Mouse (Mus musculus): ENCODE data around the gene Fhit. TPM values are rescaled to one million over a fixed set of nuclear protein-coding genes. Genes with fewer than 3 reads are reported as not detected.

Gene Fhit
- polyA plus RNA-seq, 1 experiment from 2014 or later, result 12.6 TPM

DNA sequence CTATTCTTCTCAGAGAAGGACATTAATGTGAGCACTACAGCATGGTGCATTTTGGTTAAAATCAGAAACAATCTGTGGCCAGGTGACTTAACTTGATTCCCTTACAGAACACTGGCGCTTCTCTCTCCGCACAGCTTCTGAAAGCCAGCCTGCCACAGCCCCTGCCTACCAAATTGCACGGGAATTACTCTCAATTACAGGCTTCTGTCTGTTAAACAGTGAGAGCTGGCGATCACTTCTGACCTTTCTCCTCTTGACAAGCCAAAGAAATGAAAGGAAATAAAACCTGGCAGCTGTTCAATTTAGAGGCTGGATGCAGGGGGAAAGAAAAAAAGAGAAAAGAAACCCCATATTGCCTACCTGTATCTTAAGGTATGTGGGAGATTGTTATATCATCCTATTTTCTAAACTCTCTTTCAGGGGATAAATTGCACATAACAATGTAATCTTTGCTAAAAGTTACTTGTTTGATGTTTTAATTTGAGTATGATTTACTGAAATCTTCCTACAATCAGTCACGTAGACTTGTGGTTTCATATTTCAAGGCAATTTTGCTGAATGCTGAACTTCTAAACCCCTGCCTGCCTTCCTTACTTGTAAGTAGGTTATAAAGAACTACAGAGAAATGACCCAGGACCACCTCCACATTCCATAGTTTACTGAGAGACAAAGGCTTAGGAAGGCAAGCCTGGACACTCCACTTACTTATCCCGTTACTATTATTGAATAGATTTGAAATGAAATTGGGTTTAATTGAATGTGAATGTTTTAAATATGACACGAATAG, 1115.3 kb downstream of the Fhit start:
- Histone ChIP-seq H3K4me1 (replicated peaks; ENCODE audit: control insufficient read depth, insufficient read depth, low read length) (no peaks in the 10 kb centered on the region), H3K36me3 (replicated peaks; ENCODE audit: control insufficient read depth, insufficient read depth) (no peaks in the 10 kb centered on the region), H3K4me3 (replicated peaks; ENCODE audit: low read length) (no peak overlapping the region), H3K4me2 (replicated peaks) (no peak overlapping the region), H3K9me3 (ENCODE audit: control insufficient read depth, low read length) (no peaks in the 10 kb centered on the region), H3K27ac (no peak overlapping the region), H3K9ac (no peak overlapping the region), H3K27me3 (ENCODE audit: control insufficient read depth, insufficient read depth, low read length) (no peaks in the 10 kb centered on the region)
- DNase-seq (ENCODE audit: low spot score) (no peak), ATAC-seq (ENCODE audit: low FRiP score) (no peak)
- 31% methylated on average over 7 of the region's 7 CpGs for WGBS

DNA sequence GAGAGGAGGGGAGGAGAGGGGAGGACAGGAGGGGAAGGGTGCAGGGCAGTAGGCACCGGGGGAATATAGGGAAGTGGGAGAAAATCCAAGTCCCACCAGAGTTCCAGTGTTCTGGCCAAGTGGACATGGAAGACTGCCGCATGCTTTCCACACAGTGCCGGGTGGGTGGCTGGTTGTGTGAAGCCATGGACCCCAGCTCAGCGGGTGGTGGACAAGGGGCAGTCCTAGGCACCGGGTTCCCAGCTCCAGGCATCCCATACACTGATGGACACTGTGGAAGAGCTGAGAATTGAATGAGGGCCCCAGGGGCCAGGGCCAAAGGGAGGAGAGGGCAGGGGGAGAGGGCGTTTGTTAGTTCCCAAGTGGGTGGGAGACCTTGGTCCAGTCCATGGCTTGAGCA, 1123.8 kb downstream of the Fhit start:
- ATAC-seq (ENCODE audit: low FRiP score) (no peak), DNase-seq (ENCODE audit: low spot score) (no peak)
- H3K36me3 ChIP-seq (replicated peaks; ENCODE audit: control insufficient read depth, insufficient read depth), result no peaks in the 10 kb centered on the region
- no peak overlapping the region for H3K4me2 ChIP-seq (replicated peaks)
- H3K9ac ChIP-seq, result no peak overlapping the region
- no peaks in the 10 kb centered on the region for H3K4me1 ChIP-seq (replicated peaks; ENCODE audit: control insufficient read depth, insufficient read depth, low read length)
- WGBS, result 91% methylated on average over 6 of the region's 6 CpGs
- H3K9me3 ChIP-seq (ENCODE audit: control insufficient read depth, low read length), result no peaks in the 10 kb centered on the region
- H3K27ac ChIP-seq, result no peak overlapping the region
- no peak overlapping the region for H3K4me3 ChIP-seq (replicated peaks; ENCODE audit: low read length)
- no peaks in the 10 kb centered on the region for H3K27me3 ChIP-seq (ENCODE audit: control insufficient read depth, insufficient read depth, low read length)

DNA sequence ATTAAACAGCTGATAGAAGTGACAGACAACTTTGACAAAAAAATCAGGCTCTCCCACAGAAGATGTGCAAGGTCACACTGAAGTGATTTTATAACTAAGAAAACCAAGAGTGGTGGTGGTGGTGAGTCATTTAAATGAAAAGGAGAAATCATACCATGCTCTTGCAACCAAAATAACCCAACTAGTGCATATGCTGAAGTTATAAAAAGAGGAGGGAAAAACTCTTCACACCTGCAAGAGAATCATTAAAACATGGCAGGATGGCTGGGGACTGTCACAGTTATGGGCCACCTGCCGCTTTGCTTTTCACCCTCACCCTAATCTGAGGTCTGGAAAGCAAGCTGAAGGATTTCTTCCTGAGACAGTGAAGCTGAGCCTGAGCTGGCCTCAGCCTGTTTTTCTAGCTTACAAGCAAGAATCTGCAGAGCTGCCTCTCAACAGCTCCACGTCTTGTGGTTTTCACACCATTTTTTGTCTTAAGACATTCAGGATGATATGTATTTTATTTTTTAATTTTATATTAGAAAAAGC, 1125.1 kb downstream of the Fhit start:
- Histone ChIP-seq H3K36me3 (replicated peaks; ENCODE audit: control insufficient read depth, insufficient read depth) (no peaks in the 10 kb centered on the region), H3K27me3 (ENCODE audit: control insufficient read depth, insufficient read depth, low read length) (no peaks in the 10 kb centered on the region), H3K4me1 (replicated peaks; ENCODE audit: control insufficient read depth, insufficient read depth, low read length) (no peaks in the 10 kb centered on the region), H3K27ac (no peak overlapping the region), H3K9ac (no peak overlapping the region), H3K4me2 (replicated peaks) (no peak overlapping the region), H3K4me3 (replicated peaks; ENCODE audit: low read length) (no peak overlapping the region), H3K9me3 (ENCODE audit: control insufficient read depth, low read length) (no peaks in the 10 kb centered on the region)
- DNase-seq (ENCODE audit: low spot score) (no peak), ATAC-seq (ENCODE audit: low FRiP score) (no peak)
- 71% methylated on average over 2 of the region's 2 CpGs for WGBS

DNA sequence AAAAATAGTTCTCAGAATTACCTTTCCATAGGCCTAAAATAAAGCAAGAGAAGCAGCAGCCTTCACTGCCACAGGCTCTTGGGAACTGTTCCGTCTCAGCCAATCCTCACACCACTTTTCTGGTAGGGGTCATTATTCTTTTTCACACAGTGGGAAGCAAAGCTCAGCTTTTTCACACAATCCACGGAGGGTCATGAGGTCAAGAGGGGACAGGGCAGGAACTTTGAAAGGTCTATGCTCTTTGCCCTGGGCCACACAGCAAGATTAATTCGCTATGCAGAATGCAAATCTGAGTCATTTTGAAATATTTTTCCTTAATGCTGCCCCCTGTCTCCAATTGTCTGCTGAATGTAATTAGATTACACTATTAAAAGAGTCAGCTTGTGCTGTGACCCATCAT, 1126.2 kb downstream of the Fhit start:
- DNase-seq (ENCODE audit: low spot score) (no peak), ATAC-seq (ENCODE audit: low FRiP score) (no peak)
- no peaks in the 10 kb centered on the region for H3K36me3 ChIP-seq (replicated peaks; ENCODE audit: control insufficient read depth, insufficient read depth)
- H3K4me1 ChIP-seq (replicated peaks; ENCODE audit: control insufficient read depth, insufficient read depth, low read length), result no peaks in the 10 kb centered on the region
- no peaks in the 10 kb centered on the region for H3K9me3 ChIP-seq (ENCODE audit: control insufficient read depth, low read length)
- no peak overlapping the region for H3K27ac ChIP-seq
- H3K9ac ChIP-seq, result no peak overlapping the region
- 16% methylated on average over 3 of the region's 3 CpGs for WGBS
- H3K4me3 ChIP-seq (replicated peaks; ENCODE audit: low read length), result no peak overlapping the region
- no peaks in the 10 kb centered on the region for H3K27me3 ChIP-seq (ENCODE audit: control insufficient read depth, insufficient read depth, low read length)
- no peak overlapping the region for H3K4me2 ChIP-seq (replicated peaks)

DNA sequence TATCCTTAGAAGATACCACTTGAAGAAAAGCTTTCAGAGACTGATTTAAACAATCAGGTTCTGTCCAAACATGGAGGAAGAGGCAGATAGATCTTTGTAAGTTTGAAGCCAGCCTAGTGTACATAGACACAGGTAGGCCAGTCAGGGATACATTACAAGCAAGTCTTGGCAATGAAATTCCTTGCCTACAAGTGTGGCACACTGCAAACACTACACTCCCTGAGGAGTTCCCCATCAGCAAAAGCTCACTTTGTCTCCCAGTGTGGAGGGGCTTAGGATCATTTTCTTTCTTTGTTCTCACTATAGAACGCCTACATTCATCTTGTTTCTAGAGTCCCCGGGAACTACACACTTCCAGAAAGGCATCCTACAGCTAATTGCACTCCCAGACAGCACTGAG, 1126.6 kb downstream of the Fhit start:
- Histone ChIP-seq H3K4me2 (replicated peaks) (no peak overlapping the region), H3K36me3 (replicated peaks; ENCODE audit: control insufficient read depth, insufficient read depth) (no peaks in the 10 kb centered on the region), H3K9ac (no peak overlapping the region), H3K9me3 (ENCODE audit: control insufficient read depth, low read length) (no peaks in the 10 kb centered on the region), H3K27ac (no peak overlapping the region), H3K4me3 (replicated peaks; ENCODE audit: low read length) (no peak overlapping the region), H3K27me3 (ENCODE audit: control insufficient read depth, insufficient read depth, low read length) (no peaks in the 10 kb centered on the region), H3K4me1 (replicated peaks; ENCODE audit: control insufficient read depth, insufficient read depth, low read length) (no peaks in the 10 kb centered on the region)
- ATAC-seq (ENCODE audit: low FRiP score) (no peak), DNase-seq (ENCODE audit: low spot score) (no peak)
- 22% methylated on average over 2 of the region's 2 CpGs for WGBS

DNA sequence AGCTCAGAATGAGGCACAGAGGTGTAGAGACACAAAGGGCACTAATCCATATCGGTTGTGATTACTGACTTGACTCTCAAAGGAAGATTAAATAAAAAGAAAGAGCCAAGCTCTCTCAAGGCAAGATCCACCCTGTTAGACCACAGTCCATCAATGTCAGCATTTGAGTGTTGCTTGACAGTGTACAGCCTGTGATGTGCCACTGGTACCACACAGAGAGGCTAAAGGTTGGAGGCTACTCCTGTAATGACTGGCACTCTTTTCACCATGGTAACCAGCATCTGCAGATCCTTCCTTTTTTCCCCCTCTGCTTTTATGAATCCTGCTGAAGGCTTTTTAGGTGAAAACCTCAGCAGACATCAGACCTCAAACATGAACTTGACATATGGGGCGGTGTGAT, 1138.5 kb downstream of the Fhit start:
- WGBS, result 82% methylated on average over 2 of the region's 2 CpGs
- Histone ChIP-seq H3K4me3 (replicated peaks; ENCODE audit: low read length) (no peak overlapping the region), H3K9me3 (ENCODE audit: control insufficient read depth, low read length) (0 out of 2 replicates have a peak, but pooled peaks cover 4% of the 10 kb centered on the region), H3K36me3 (replicated peaks; ENCODE audit: control insufficient read depth, insufficient read depth) (no peaks in the 10 kb centered on the region), H3K9ac (no peak overlapping the region), H3K4me2 (replicated peaks) (no peak overlapping the region), H3K4me1 (replicated peaks; ENCODE audit: control insufficient read depth, insufficient read depth, low read length) (no peaks in the 10 kb centered on the region), H3K27ac (no peak overlapping the region), H3K27me3 (ENCODE audit: control insufficient read depth, insufficient read depth, low read length) (no peaks in the 10 kb centered on the region)
- ATAC-seq (ENCODE audit: low FRiP score) (no peak), DNase-seq (ENCODE audit: low spot score) (no peak)

DNA sequence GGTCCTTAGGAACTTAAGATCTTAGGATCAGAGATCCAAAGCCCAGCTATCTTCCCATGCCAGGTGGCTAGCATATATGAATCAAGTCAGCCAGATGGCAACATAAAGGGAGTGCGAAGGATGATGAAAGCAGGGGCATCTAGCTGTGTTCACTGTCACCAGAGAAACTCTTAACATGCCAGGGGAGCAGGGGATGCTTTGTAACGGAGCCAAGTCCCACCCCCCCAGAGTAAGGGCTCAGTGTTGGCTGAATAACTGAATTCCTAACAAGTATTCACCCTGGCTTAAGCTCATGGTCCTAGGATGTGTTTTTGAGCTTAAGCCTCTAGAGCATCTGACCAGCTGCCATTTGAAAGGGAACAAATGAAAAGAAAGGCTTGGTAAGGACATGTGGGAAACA, 1139.5 kb downstream of the Fhit start:
- Histone ChIP-seq H3K27ac (no peak overlapping the region), H3K4me3 (replicated peaks; ENCODE audit: low read length) (no peak overlapping the region), H3K4me1 (replicated peaks; ENCODE audit: control insufficient read depth, insufficient read depth, low read length) (no peaks in the 10 kb centered on the region), H3K4me2 (replicated peaks) (no peak overlapping the region), H3K36me3 (replicated peaks; ENCODE audit: control insufficient read depth, insufficient read depth) (no peaks in the 10 kb centered on the region), H3K27me3 (ENCODE audit: control insufficient read depth, insufficient read depth, low read length) (no peaks in the 10 kb centered on the region), H3K9ac (no peak overlapping the region), H3K9me3 (ENCODE audit: control insufficient read depth, low read length) (no peaks in the 10 kb centered on the region)
- 37% methylated on average over 2 of the region's 2 CpGs for WGBS
- ATAC-seq (ENCODE audit: low FRiP score) (peak; percentile 55; the same call in 1 of the 2 replicates), DNase-seq (ENCODE audit: low spot score) (no peak)

DNA sequence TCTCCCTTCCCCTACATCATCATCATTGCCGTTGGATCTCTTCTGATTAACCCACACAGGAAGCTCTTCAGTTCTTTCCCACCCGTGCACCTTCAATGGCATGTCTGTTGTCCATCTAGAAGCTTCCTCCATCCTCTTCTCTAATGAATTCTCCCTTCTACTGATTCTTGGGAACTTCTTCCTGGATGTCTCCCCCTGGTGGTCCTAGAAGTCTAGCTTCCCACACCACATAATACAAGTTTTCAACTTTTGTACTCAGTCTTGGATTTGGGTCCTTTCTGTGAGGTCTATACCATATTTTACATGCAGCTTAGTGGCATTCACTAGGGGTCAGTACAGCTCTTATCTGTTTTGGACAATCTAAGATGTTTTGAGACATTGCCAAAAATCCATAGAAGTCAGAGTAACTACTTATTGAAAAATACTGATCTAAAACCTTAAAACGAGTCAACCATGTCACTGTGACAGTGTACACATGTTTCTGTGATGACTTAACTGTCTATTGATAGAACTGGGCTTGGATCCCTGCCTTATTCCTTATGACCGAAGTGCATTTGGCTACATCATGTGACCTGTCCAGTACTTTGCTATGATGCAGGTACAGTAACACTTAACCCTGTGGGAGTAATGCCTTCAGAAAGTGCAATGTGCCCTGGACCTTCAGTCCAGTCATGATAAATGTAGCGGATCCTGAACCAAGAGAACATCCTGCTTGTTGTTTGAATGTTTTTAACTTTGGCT, 1141.3 kb downstream of the Fhit start:
- WGBS, result 93% methylated on average over 5 of the region's 5 CpGs
- Histone ChIP-seq H3K4me3 (replicated peaks; ENCODE audit: low read length) (no peak overlapping the region), H3K4me1 (replicated peaks; ENCODE audit: control insufficient read depth, insufficient read depth, low read length) (no peaks in the 10 kb centered on the region), H3K27me3 (ENCODE audit: control insufficient read depth, insufficient read depth, low read length) (no peaks in the 10 kb centered on the region), H3K9me3 (ENCODE audit: control insufficient read depth, low read length) (no peaks in the 10 kb centered on the region), H3K9ac (no peak overlapping the region), H3K27ac (no peak overlapping the region), H3K36me3 (replicated peaks; ENCODE audit: control insufficient read depth, insufficient read depth) (no peaks in the 10 kb centered on the region), H3K4me2 (replicated peaks) (no peak overlapping the region)
- DNase-seq (ENCODE audit: low spot score) (no peak), ATAC-seq (ENCODE audit: low FRiP score) (no peak)

DNA sequence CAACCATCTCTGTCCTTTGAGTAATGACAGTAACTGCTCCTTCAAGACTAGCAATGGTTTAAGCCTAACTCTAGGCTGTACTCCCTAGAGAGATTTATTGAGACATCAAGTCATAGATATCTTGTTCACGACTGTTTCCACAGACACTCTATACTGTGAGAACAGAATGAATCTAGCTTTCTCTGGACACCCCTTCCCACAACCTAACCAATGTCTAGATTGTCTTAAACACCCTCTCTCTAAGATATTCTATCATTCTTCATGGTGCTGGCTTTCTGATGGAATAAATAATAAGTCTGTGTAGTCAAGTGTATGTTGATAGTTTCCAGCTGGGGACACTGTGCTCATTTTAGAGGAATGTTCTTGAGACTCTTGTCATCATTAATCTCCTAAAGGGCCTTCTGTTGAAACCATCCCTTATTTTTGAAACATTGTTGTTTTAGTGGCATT, 1148.0 kb downstream of the Fhit start:
- H3K4me2 ChIP-seq (replicated peaks), result no peak overlapping the region
- ATAC-seq (ENCODE audit: low FRiP score), result no peak
- no peaks in the 10 kb centered on the region for H3K27me3 ChIP-seq (ENCODE audit: control insufficient read depth, insufficient read depth, low read length)
- no peak overlapping the region for H3K4me3 ChIP-seq (replicated peaks; ENCODE audit: low read length)
- H3K9ac ChIP-seq, result no peak overlapping the region
- H3K27ac ChIP-seq, result no peak overlapping the region
- 90% methylated on average over 1 of the region's 1 CpGs for WGBS
- no peaks in the 10 kb centered on the region for H3K4me1 ChIP-seq (replicated peaks; ENCODE audit: control insufficient read depth, insufficient read depth, low read length)
- no peaks in the 10 kb centered on the region for H3K9me3 ChIP-seq (ENCODE audit: control insufficient read depth, low read length)
- no peaks in the 10 kb centered on the region for H3K36me3 ChIP-seq (replicated peaks; ENCODE audit: control insufficient read depth, insufficient read depth)
- no peak for DNase-seq (ENCODE audit: low spot score)
